Comparison of ENCODE assay signal across 17 mouse cellular contexts in genomic region chr4:132398863-132399262, GRCm38 (mm10). TPM values are rescaled to one million over a fixed set of nuclear protein-coding genes. Genes with fewer than 3 reads are reported as not detected.
DNase-seq lines count a peak whose midpoint lies in the region; ATAC-seq and TF ChIP-seq lines count a peak whose summit lies in the region.
"Had no signal": no experiment of that assay in that cellular context is flagged by ENCODE, and none has a peak within 500 bp of the region (broad histone marks: within the 10 kb centered on the region; RNA-seq: fewer than 3 reads in every experiment).

No protein-coding gene starts in this region.

- H3K27me3 ChIP-seq in kidney, embryonic 16.5 days (ENCODE audit: insufficient read depth, low read length), result no peaks in the 10 kb centered on the region
- H3K27me3 ChIP-seq in hindbrain, embryonic 14.5 days (ENCODE audit: control insufficient read depth, insufficient read depth, low read length), result no peaks in the 10 kb centered on the region
- H3K27me3 ChIP-seq: hindbrain, embryonic 12.5 days; intestine, embryonic 15.5 days; liver, embryonic 13.5 days; neural tube, embryonic 12.5 days had no signal

- no peak overlapping the region for H3K4me2 ChIP-seq in kidney, embryonic 16.5 days (replicated peaks; ENCODE audit: low read depth, low read length)
- H3K4me2 ChIP-seq in hindbrain, embryonic 14.5 days (replicated peaks), result no peak overlapping the region

- no peak for ATAC-seq in kidney, embryonic 16.5 days (ENCODE audit: low FRiP score, low TSS enrichment)
- ATAC-seq in hindbrain, embryonic 14.5 days (ENCODE audit: low FRiP score), result no peak
- ATAC-seq: CD4-positive, CD25-positive, alpha-beta regulatory T cell, adult 4 months; forebrain, embryonic 16.5 days; midbrain, embryonic 16.5 days had no signal

- H3K9ac ChIP-seq in kidney, embryonic 16.5 days (replicated peaks; ENCODE audit: low read length), result no peak overlapping the region
- no peak overlapping the region for H3K9ac ChIP-seq in hindbrain, embryonic 14.5 days
- H3K9ac ChIP-seq: hindbrain, embryonic 12.5 days; intestine, embryonic 15.5 days; neural tube, embryonic 12.5 days had no signal

- no peak overlapping the region for H3K4me3 ChIP-seq in kidney, embryonic 16.5 days (ENCODE audit: low read length)
- H3K4me3 ChIP-seq in lung, adult 2 months (replicated peaks; ENCODE audit: extremely low read depth, low read depth, low read length), result no peak overlapping the region
- H3K4me3 ChIP-seq in hindbrain, embryonic 14.5 days (replicated peaks; ENCODE audit: low read length), result no peak overlapping the region
- H3K4me3 ChIP-seq: hindbrain, embryonic 12.5 days; neural tube, embryonic 12.5 days had no signal

- H3K4me1 ChIP-seq in kidney, embryonic 16.5 days (ENCODE audit: insufficient read depth, low read length), result peaks cover 25% of the 10 kb centered on the region
- peaks cover 2% of the 10 kb centered on the region for H3K4me1 ChIP-seq in lung, adult 2 months (ENCODE audit: control insufficient read depth, insufficient read depth, low read length)
- H3K4me1 ChIP-seq in hindbrain, embryonic 14.5 days (replicated peaks; ENCODE audit: control insufficient read depth, insufficient read depth, low read length), result no peaks in the 10 kb centered on the region; the same call in 1 of the 2 replicates

- TF ChIP-seq POLR2A in lung, adult 2 months (IDR thresholded peaks at IDR 0.05; ENCODE audit: borderline replicate concordance, extremely low read depth, low read depth, low read length), result no peak

- no peaks in the 10 kb centered on the region for H3K36me3 ChIP-seq in kidney, embryonic 16.5 days (ENCODE audit: insufficient read depth, low read length)
- H3K36me3 ChIP-seq in hindbrain, embryonic 14.5 days (replicated peaks; ENCODE audit: control insufficient read depth, insufficient read depth), result no peaks in the 10 kb centered on the region
- H3K36me3 ChIP-seq: hindbrain, embryonic 12.5 days; intestine, embryonic 15.5 days; neural tube, embryonic 12.5 days had no signal

- 71% methylated on average over 5 of the region's 5 CpGs for WGBS in kidney, embryonic 16.5 days
- WGBS in lung, adult 2 months, result 47% methylated on average over 5 of the region's 5 CpGs
- WGBS in hindbrain, embryonic 14.5 days, result 83% methylated on average over 5 of the region's 5 CpGs

- DNase-seq in kidney, adult 11 months, result peak; percentile 58
- DNase-seq in lung, postnatal 10 days, result peak; percentile 31
- no peak for DNase-seq in lung, adult 2 months
- DNase-seq in kidney, postnatal 14 days, result peak; percentile 61
- no peak for DNase-seq in hindbrain, embryonic 14.5 days (ENCODE audit: low spot score)
- DNase-seq in layer of hippocampus, adult 9-10 months (ENCODE audit: low spot score), result no peak
- DNase-seq: adrenal gland, postnatal 25 days; cerebellum, adult 8-10 months; liver, embryonic 13.5 days; thymus, adult 2 months had no signal

- no peak for TF ChIP-seq CTCF in lung, adult 2 months (IDR thresholded peaks at IDR 0.05; ENCODE audit: insufficient read depth, low read length)

- H3K27ac ChIP-seq in kidney, embryonic 16.5 days (ENCODE audit: low read length), result no peak overlapping the region
- H3K27ac ChIP-seq in hindbrain, embryonic 14.5 days, result no peak overlapping the region
- H3K27ac ChIP-seq: hindbrain, embryonic 12.5 days; neural tube, embryonic 12.5 days had no signal

- no peaks in the 10 kb centered on the region for H3K9me3 ChIP-seq in kidney, embryonic 16.5 days (ENCODE audit: low read length)
- H3K9me3 ChIP-seq in hindbrain, embryonic 14.5 days (ENCODE audit: control insufficient read depth, low read length), result no peaks in the 10 kb centered on the region
- H3K9me3 ChIP-seq: hindbrain, embryonic 12.5 days; intestine, embryonic 15.5 days; liver, embryonic 13.5 days; neural tube, embryonic 12.5 days had no signal

RNA-seq across cellular contexts. Expression of gene Phactr4, which starts 23.4 kb away (rescaled TPM):
- 23.7 and 32.8 TPM in 2 replicates for polyA plus RNA-seq in kidney, embryonic 16.5 days (2015; fragmentation: Nextera tagmentation; extraction: Ambion mirVana)
- polyA plus RNA-seq in lung, adult 2 months (2012; rRNA removed), result 11.3 and 13.4 TPM in 2 replicates
- 8.1 and 9.2 TPM in 2 replicates for polyA plus RNA-seq in hindbrain, embryonic 14.5 days (2014; fragmentation: Nextera tagmentation; extraction: Ambion mirVana)

RNA-seq across cellular contexts. Expression of gene Rcc1, which starts 45.5 kb away (rescaled TPM):
- polyA plus RNA-seq in kidney, embryonic 16.5 days (2015; fragmentation: Nextera tagmentation; extraction: Ambion mirVana), result 89.6 and 92.7 TPM in 2 replicates
- polyA plus RNA-seq in lung, adult 2 months (2012; rRNA removed), result 3.9 and 5.3 TPM in 2 replicates
- 20.0 and 22.4 TPM in 2 replicates for polyA plus RNA-seq in hindbrain, embryonic 14.5 days (2014; fragmentation: Nextera tagmentation; extraction: Ambion mirVana)

Comparison
In these comparisons a context has a peak if more than half of its experiments do, and no peak if none do; other contexts are left out.
1. DNase-seq: peak in kidney, adult 11 months (single experiment), lung, postnatal 10 days (single experiment) and kidney, postnatal 14 days (single experiment); none in lung, adult 2 months (single experiment), hindbrain, embryonic 14.5 days (single experiment) and layer of hippocampus, adult 9-10 months (single experiment).